Mouse (Mus musculus): Measurements from ENCODE around the gene Brd1. TPM values are rescaled to one million over a fixed set of nuclear protein-coding genes. Genes with fewer than 3 reads are reported as not detected.

Brd1 gene
- polyA plus RNA-seq, 1 experiment from 2014 or later: 14.1 TPM

DNA sequence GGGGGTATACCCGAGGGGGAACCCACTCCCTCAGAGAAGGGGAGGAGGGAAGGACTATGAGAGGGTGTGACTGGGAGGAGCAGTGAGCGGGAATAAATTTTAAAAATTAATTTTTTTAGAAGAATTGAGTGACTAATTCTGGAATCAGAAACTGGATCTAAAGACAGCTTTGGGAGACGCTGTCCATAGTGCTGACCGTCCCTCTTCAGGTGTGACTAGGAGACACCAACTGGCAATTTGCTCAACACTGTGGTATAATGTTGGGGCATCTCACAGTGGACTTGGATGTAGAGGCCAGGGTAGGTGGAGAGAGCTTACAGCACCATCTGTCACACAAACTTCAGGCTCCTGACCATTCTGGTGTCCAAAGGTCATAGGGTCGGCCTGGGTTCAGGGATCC, 82.0 kb downstream of the Brd1 start:
- Histone ChIP-seq H3K27me3 (replicated peaks; ENCODE audit: control insufficient read depth, insufficient read depth, low read length) (no peaks in the 10 kb centered on the region), H3K9me3 (ENCODE audit: control insufficient read depth, low read length) (no peaks in the 10 kb centered on the region), H3K4me3 (ENCODE audit: low read length) (no peak overlapping the region), H3K36me3 (ENCODE audit: control insufficient read depth, insufficient read depth, low read length) (no peaks in the 10 kb centered on the region), H3K4me1 (ENCODE audit: control insufficient read depth, insufficient read depth, low read length) (no peaks in the 10 kb centered on the region), H3K4me2 (ENCODE audit: low read depth, low read length) (no peak overlapping the region), H3K27ac (ENCODE audit: low read length) (no peak overlapping the region), H3K9ac (ENCODE audit: low read depth, low read length) (no peak overlapping the region)
- 50% methylated on average over 5 of the region's 5 CpGs for WGBS
- ATAC-seq: no peak

DNA sequence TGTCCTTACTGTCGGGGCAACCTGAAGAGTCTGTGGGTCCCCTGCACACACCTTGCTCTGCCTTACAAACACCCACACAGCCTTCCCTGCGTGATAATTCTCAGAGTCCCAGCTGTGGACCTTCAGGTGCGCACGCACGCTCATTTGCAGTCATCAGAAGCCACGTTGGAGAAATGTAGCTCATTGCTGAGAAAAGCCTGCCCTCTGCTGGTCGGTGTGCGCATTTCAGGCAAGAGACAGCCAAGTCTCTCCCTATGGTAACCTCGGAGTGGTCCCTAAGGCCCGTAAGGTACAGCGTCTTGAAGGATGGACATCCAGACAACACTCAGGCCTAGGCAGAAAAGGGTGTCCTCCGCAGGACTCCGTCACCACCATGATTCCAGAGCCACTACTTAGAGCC, 83.0 kb downstream of the Brd1 start:
- ATAC-seq: no peak
- 19% methylated on average over 13 of the region's 13 CpGs for WGBS

More for the DNA sequence above, 83.0 kb downstream of the Brd1 start:
- Histone ChIP-seq H3K27ac (ENCODE audit: low read length) (no peak overlapping the region), H3K36me3 (ENCODE audit: control insufficient read depth, insufficient read depth, low read length) (no peaks in the 10 kb centered on the region), H3K9me3 (ENCODE audit: control insufficient read depth, low read length) (no peaks in the 10 kb centered on the region), H3K4me1 (ENCODE audit: control insufficient read depth, insufficient read depth, low read length) (no peaks in the 10 kb centered on the region), H3K4me3 (ENCODE audit: low read length) (no peak overlapping the region), H3K9ac (ENCODE audit: low read depth, low read length) (no peak overlapping the region), H3K27me3 (replicated peaks; ENCODE audit: control insufficient read depth, insufficient read depth, low read length) (no peaks in the 10 kb centered on the region), H3K4me2 (ENCODE audit: low read depth, low read length) (no peak overlapping the region)

Other genes with a start within 250 kb of the Brd1 start
- gene Zdhhc25, start 133.9 kb downstream of the Brd1 start, polyA plus RNA-seq (2015; fragmentation: Nextera tagmentation; extraction: Ambion mirVana): not detected in 2 replicates
- 11.9 and 12.4 TPM in 2 replicates for gene Zbed4, start 17.4 kb upstream of the Brd1 start, polyA plus RNA-seq (2015; fragmentation: Nextera tagmentation; extraction: Ambion mirVana)
- 16.7 and 16.9 TPM in 2 replicates for gene Alg12, start 85.1 kb upstream of the Brd1 start, polyA plus RNA-seq (2015; fragmentation: Nextera tagmentation; extraction: Ambion mirVana)
- 123 and 137 TPM in 2 replicates for gene Creld2, start 85.4 kb upstream of the Brd1 start, polyA plus RNA-seq (2015; fragmentation: Nextera tagmentation; extraction: Ambion mirVana)
- gene Pim3, start 128.0 kb upstream of the Brd1 start, polyA plus RNA-seq (2015; fragmentation: Nextera tagmentation; extraction: Ambion mirVana): 45.7 and 46.3 TPM in 2 replicates
- gene Ttll8, start 220.2 kb upstream of the Brd1 start, polyA plus RNA-seq (2015; fragmentation: Nextera tagmentation; extraction: Ambion mirVana): not detected in 2 replicates
- gene Mlc1, start 244.8 kb upstream of the Brd1 start, polyA plus RNA-seq (2015; fragmentation: Nextera tagmentation; extraction: Ambion mirVana): not detected in 2 replicates
- gene Mov10l1, start 248.7 kb upstream of the Brd1 start, polyA plus RNA-seq (2015; fragmentation: Nextera tagmentation; extraction: Ambion mirVana): not detected in 2 replicates